Mouse (Mus musculus): ENCODE results near the gene Ncapg. TPM values are rescaled to one million over a fixed set of nuclear protein-coding genes. Genes with fewer than 3 reads are reported as not detected.

The Ncapg gene
- 3.8 and 5.7 TPM in 2 replicates for total RNA-seq (2014; rRNA removed)
- polyA plus RNA-seq (2015; fragmentation: Nextera tagmentation; extraction: Ambion mirVana), result 3.5 and 4.4 TPM in 2 replicates

DNA sequence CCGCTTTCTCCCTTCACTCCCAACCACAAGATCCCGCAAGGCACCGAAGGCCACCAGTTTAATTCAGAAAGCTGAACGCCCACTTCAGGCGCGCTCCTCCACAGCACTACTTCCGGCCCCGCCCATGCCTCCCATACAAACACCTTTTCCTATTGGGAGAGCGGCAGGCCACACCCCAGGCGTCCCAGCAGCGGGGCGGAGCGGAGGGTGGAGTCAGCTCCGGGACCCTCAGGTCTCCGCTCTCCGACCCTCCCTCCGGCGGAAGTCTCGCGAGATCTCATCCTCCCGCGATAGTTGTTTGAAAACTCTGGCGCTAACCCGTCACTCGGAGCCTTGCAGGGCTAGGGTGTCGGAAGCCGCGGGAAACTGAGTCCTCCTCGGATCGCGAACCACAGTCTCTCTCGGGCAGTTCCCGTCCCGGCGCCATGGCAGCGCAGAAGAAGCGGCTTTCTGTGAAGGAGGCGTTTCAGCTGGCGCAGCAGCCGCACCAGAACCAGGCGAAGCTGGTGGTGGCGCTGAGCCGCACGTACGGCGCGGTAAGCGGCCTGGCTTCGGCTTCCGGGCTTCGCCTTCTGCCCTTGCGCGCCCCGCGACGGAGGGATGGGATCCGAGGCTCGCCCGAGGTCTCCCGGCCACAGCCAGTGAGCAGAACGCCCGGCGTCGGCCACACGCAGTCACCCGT lies at the start of gene Ncapg:
Gene Ncapg (plus strand): TSS at position 322 of the 682 bp plus-strand sequence.
- ATAC-seq (peak; percentile 100), DNase-seq (peak; percentile 99)
- peak within 1 kb of the TSS; percentile 73 for H3K4me3 ChIP-seq (ENCODE audit: low read depth, low read length)
- peak within 1 kb of the TSS; percentile 74 for H3K27ac ChIP-seq (ENCODE audit: low read depth, low read length)
- H3K4me2 ChIP-seq (ENCODE audit: low read depth), result peak within 1 kb of the TSS; percentile 99
- WGBS, result under 1% methylated on average over 66 of the region's 66 CpGs
- peak within 1 kb of the TSS; percentile 60 for H3K9ac ChIP-seq
- no peaks in the 10 kb centered on the region for H3K9me3 ChIP-seq (ENCODE audit: low read length)
- H3K27me3 ChIP-seq (ENCODE audit: insufficient read depth, low read length), result no peaks in the 10 kb centered on the region
- 0 out of 2 replicates have a peak, but pooled peaks have one; percentile 4 for TF ChIP-seq CTCF (IDR thresholded peaks at IDR 0.05; ENCODE audit: low read depth)
- no peaks in the 10 kb centered on the region; the same call in 1 of the 2 replicates for H3K4me1 ChIP-seq (ENCODE audit: insufficient read depth)
- H3K36me3 ChIP-seq (ENCODE audit: insufficient read depth), result no peaks in the 10 kb centered on the region

DNA sequence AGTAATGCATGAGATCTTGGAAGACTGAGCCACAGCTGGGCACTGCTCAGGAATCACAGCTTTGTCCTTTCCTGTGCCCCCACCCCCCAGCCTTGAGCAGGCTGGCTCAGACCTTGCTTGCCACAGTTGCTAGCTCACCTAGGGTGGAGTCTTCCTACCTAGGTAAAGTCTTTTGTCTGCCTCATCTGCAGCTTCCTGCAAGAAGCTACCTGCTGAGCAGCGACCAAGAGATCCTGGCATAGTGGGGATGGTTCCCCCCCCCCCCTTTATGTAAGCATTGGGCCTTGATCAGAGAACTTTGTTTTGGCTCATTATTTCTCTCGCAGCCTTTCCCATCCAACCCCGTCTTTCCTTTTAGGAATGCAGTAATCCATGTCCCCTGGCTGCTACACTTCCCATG lies 48.2 kb upstream of the Ncapg start:
- ATAC-seq (no peak), DNase-seq (no peak)
- Histone ChIP-seq H3K36me3 (ENCODE audit: insufficient read depth) (no peaks in the 10 kb centered on the region), H3K4me3 (ENCODE audit: low read depth, low read length) (no peak overlapping the region), H3K27ac (ENCODE audit: low read depth, low read length) (no peak overlapping the region), H3K4me1 (ENCODE audit: insufficient read depth) (no peaks in the 10 kb centered on the region), H3K4me2 (ENCODE audit: low read depth) (no peak overlapping the region), H3K9ac (no peak overlapping the region), H3K9me3 (ENCODE audit: low read length) (0 out of 2 replicates have a peak, but pooled peaks cover 4% of the 10 kb centered on the region), H3K27me3 (ENCODE audit: insufficient read depth, low read length) (no peaks in the 10 kb centered on the region)
- no peak for TF ChIP-seq CTCF (IDR thresholded peaks at IDR 0.05; ENCODE audit: low read depth)
- 46% methylated on average over 3 of the region's 3 CpGs for WGBS

DNA sequence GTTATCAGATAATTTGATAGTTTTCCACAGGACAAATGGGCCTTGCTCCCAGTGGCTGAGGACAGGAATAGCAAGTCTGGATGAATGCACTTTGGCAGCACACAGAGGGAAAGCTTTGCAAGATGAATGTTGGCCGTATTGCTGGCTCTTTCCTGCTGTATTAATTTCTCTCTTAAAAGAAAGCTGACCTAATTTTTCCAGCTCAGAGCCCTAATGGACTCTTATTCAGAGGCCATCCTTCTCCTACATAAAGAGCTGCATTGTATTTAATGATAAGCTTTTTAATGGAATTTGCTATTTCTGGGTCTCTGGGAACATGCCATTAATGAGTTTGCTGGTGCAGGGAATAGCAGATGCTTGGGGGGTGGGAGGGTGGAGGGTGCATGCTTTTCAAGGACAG lies 41.9 kb upstream of the Ncapg start:
- ATAC-seq, result peak; percentile 58
- TF ChIP-seq CTCF (IDR thresholded peaks at IDR 0.05; ENCODE audit: low read depth), result no peak
- no peak overlapping the region for H3K4me3 ChIP-seq (ENCODE audit: low read depth, low read length)
- H3K4me2 ChIP-seq (ENCODE audit: low read depth), result no peak overlapping the region
- no peak overlapping the region for H3K9ac ChIP-seq
- H3K36me3 ChIP-seq (ENCODE audit: insufficient read depth), result no peaks in the 10 kb centered on the region
- H3K27me3 ChIP-seq (ENCODE audit: insufficient read depth, low read length), result no peaks in the 10 kb centered on the region
- H3K4me1 ChIP-seq (ENCODE audit: insufficient read depth), result no peaks in the 10 kb centered on the region
- 11% methylated on average over 1 of the region's 1 CpGs for WGBS
- DNase-seq, result peak; percentile 19
- H3K9me3 ChIP-seq (ENCODE audit: low read length), result 0 out of 2 replicates have a peak, but pooled peaks cover 4% of the 10 kb centered on the region
- H3K27ac ChIP-seq (ENCODE audit: low read depth, low read length), result no peak overlapping the region

DNA sequence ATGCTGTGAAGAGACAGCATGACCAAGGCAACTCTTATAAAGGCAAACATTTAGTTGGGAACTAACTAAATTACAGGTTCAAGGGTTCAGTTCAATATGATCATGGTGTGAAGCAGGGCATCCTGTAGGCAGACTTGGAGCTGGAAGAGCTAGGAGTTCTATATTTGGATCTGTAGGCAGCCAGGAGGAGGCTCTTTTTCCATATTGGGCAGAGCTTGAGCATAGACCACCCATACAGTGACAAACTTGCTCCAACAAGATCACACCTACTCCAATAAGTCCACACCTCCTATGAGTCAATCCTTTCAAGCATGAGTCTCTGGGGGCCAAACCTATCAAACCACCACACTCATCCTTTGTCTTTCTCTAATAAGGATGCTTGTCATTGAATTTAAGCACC lies 40.2 kb upstream of the Ncapg start:
- no peak overlapping the region for H3K9ac ChIP-seq
- no peaks in the 10 kb centered on the region for H3K4me1 ChIP-seq (ENCODE audit: insufficient read depth)
- TF ChIP-seq CTCF (IDR thresholded peaks at IDR 0.05; ENCODE audit: low read depth), result no peak
- H3K27ac ChIP-seq (ENCODE audit: low read depth, low read length), result no peak overlapping the region
- 0 out of 2 replicates have a peak, but pooled peaks cover 4% of the 10 kb centered on the region for H3K9me3 ChIP-seq (ENCODE audit: low read length)
- H3K4me2 ChIP-seq (ENCODE audit: low read depth), result no peak overlapping the region
- no peaks in the 10 kb centered on the region for H3K27me3 ChIP-seq (ENCODE audit: insufficient read depth, low read length)
- ATAC-seq (no peak), DNase-seq (no peak)
- H3K4me3 ChIP-seq (ENCODE audit: low read depth, low read length), result no peak overlapping the region
- no peaks in the 10 kb centered on the region for H3K36me3 ChIP-seq (ENCODE audit: insufficient read depth)

DNA sequence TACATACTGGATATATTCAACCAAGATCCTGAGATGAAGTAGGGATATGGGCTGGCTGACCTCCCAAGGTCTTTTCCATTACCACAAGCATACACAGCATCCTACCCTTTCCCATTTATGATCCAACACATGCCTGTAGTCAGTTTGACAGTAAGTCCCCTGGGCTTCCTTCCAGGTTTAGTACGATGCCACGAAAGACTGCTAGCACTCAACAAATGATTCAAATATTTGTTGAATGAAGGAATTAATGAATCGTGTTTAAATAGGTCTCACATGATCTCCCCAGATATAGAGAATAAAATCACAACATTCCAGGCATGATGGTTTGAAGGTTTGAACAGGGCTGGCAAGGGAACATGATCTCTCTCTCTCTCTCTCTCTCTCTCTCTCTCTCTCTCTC lies 31.3 kb upstream of the Ncapg start:
- DNase-seq (peak; percentile 27), ATAC-seq (no peak)
- peak overlapping the region; percentile 56 for H3K4me3 ChIP-seq (ENCODE audit: low read depth, low read length)
- no peaks in the 10 kb centered on the region for H3K36me3 ChIP-seq (ENCODE audit: insufficient read depth)
- 16% methylated on average over 3 of the region's 3 CpGs for WGBS
- H3K4me2 ChIP-seq (ENCODE audit: low read depth), result peak overlapping the region; percentile 72
- no peak overlapping the region; the same call in 1 of the 2 replicates for H3K9ac ChIP-seq
- H3K4me1 ChIP-seq (ENCODE audit: insufficient read depth), result 0 out of 2 replicates have a peak, but pooled peaks cover 5% of the 10 kb centered on the region
- H3K27ac ChIP-seq (ENCODE audit: low read depth, low read length), result no peak overlapping the region
- TF ChIP-seq CTCF (IDR thresholded peaks at IDR 0.05; ENCODE audit: low read depth), result no peak
- H3K9me3 ChIP-seq (ENCODE audit: low read length), result no peaks in the 10 kb centered on the region
- no peaks in the 10 kb centered on the region for H3K27me3 ChIP-seq (ENCODE audit: insufficient read depth, low read length)

DNA sequence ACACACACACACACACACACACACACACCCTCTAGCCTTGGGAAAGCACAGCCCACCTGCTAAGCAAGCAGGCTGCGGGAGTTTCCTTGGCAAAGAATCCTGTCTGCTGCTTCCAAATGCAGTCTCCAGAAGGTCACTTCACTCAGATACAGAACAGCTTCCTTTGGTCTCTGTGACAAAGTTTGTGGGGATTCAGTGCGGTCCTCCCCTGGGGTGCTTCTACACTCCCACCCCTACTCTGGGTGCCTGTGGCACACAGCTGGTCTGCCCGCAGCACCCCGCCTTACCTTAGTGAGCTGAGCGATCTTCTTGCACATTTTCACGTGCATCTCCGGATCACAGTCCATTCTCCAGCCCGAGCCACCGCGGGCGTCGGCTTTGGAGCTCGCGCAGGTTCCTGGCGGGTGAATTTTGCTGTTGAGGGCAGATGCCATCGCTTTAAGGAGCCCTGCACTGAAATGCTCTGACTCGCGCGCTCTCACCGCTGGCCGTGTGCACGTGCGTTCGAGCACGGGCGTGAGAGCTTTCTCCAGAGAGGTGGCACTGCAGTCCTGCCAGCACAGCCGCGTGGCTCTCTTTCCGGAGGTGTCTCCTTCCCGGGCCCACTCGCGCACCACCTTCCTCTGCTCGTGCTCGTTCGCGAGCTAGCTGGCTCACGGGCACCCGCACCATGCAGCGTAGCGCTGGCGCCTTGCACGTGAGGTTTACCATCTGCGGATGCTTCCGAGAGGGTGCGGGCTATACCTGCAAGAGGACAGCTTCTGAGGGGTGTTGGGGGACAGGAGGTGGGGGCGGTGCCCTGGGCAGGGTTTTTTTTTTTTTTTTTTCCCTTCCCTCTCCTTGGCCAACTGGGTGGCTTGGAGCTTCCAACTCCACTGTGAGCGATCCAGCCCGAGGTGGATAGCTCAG lies 30.7 kb upstream of the Ncapg start, which contains the start of gene Fam184b:
Gene Fam184b (minus strand): TSS at position 809 of the 909 bp plus-strand sequence.
- H3K27ac ChIP-seq (ENCODE audit: low read depth, low read length), result peak within 1 kb of the TSS; percentile 60
- TF ChIP-seq CTCF (IDR thresholded peaks at IDR 0.05; ENCODE audit: low read depth), result peak; percentile 21; the same call in 1 of the 2 replicates
- 1% methylated on average over 48 of the region's 48 CpGs for WGBS
- DNase-seq (peak; percentile 86), ATAC-seq (peak; percentile 95)
- H3K4me2 ChIP-seq (ENCODE audit: low read depth), result peak within 1 kb of the TSS; percentile 72
- H3K9ac ChIP-seq, result peak within 1 kb of the TSS; percentile 66
- no peaks in the 10 kb centered on the region for H3K27me3 ChIP-seq (ENCODE audit: insufficient read depth, low read length)
- no peaks in the 10 kb centered on the region for H3K36me3 ChIP-seq (ENCODE audit: insufficient read depth)
- H3K4me1 ChIP-seq (ENCODE audit: insufficient read depth), result 0 out of 2 replicates have a peak, but pooled peaks cover 5% of the 10 kb centered on the region
- peak within 1 kb of the TSS; percentile 56 for H3K4me3 ChIP-seq (ENCODE audit: low read depth, low read length)
- H3K9me3 ChIP-seq (ENCODE audit: low read length), result no peaks in the 10 kb centered on the region

All from forebrain, postnatal 0 days (tissue).